In the genomic region with DNA sequence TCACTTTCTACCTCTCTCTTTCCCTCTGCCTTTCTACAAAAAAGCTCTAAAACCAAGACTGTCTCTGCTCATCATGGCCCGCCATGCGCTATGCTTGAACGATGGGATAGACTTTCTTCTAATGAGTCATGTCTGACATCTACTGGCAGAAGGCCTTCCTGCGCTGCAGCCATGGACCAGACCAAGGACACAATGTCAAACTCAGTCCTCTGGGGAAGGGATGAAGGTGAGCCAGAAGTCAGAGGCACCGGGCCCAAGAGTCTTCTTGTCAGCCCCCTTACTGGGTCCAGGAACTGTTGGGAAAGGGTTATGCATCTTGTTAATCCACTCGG, we compare ENCODE assay signal across 8 mouse cellular contexts.
DNase-seq lines count a peak whose midpoint lies in the region; ATAC-seq lines count a peak whose summit lies in the region.

No protein-coding gene starts in this region.

- no peak overlapping the region for H3K4me3 ChIP-seq in hindbrain, embryonic 11.5 days (ENCODE audit: low read depth, low read length)

- no peaks in the 10 kb centered on the region for H3K27me3 ChIP-seq in hindbrain, embryonic 11.5 days (ENCODE audit: control insufficient read depth, insufficient read depth, low read length)

- H3K4me1 ChIP-seq in hindbrain, embryonic 11.5 days (replicated peaks; ENCODE audit: control insufficient read depth, insufficient read depth, low read length): no peaks in the 10 kb centered on the region

- H3K9me3 ChIP-seq in hindbrain, embryonic 11.5 days (ENCODE audit: control insufficient read depth, low read length): no peaks in the 10 kb centered on the region

- DNase-seq in cerebellum, adult 18-20 months: peak; percentile 11 to 31
- DNase-seq in cerebellum, adult 11-12 months: no peak
- DNase-seq in urinary bladder, postnatal 14 days (ENCODE audit: low spot score): peak; percentile 17
- no peak for DNase-seq in urinary bladder, postnatal 10 days (ENCODE audit: low spot score)
- peak; percentile 48 for DNase-seq in hindbrain, embryonic 11.5 days (ENCODE audit: low spot score)
- DNase-seq in lung, postnatal 10 days: peak; percentile 35
- peak; percentile 73 for DNase-seq in thymus, postnatal 0 days (ENCODE audit: low spot score)
- no peak for DNase-seq in layer of hippocampus, adult 9-11 months

- H3K36me3 ChIP-seq in hindbrain, embryonic 11.5 days (ENCODE audit: control insufficient read depth, insufficient read depth, low read length): no peaks in the 10 kb centered on the region

- ATAC-seq in hindbrain, embryonic 11.5 days (ENCODE audit: low FRiP score): peak; percentile 61; the same call in 1 of the 2 replicates

- no peak overlapping the region for H3K4me2 ChIP-seq in hindbrain, embryonic 11.5 days (replicated peaks; ENCODE audit: low read depth, low read length)

- H3K9ac ChIP-seq in hindbrain, embryonic 11.5 days (ENCODE audit: low read depth, low read length): no peak overlapping the region

- 17% methylated on average over 6 of the region's 6 CpGs for WGBS in hindbrain, embryonic 11.5 days

- no peak overlapping the region for H3K27ac ChIP-seq in hindbrain, embryonic 11.5 days (ENCODE audit: low read depth, low read length)

Comparison
In these comparisons a context has a peak if more than half of its experiments do, and no peak if none do; other contexts are left out.
1. DNase-seq: peak in cerebellum, adult 18-20 months (2 of 2), urinary bladder, postnatal 14 days (single experiment), hindbrain, embryonic 11.5 days (single experiment), lung, postnatal 10 days (single experiment) and thymus, postnatal 0 days (single experiment); none in cerebellum, adult 11-12 months (single experiment), urinary bladder, postnatal 10 days (single experiment) and layer of hippocampus, adult 9-11 months (single experiment).